Mouse (Mus musculus): ENCODE measurements around the gene Cyp2e1. TPM values are rescaled to one million over a fixed set of nuclear protein-coding genes. Genes with fewer than 3 reads are reported as not detected.

Cyp2e1 gene
- not detected in 2 replicates for polyA plus RNA-seq (2014; fragmentation: Nextera tagmentation; extraction: Ambion mirVana)

GRCm38 (mm10) chr7:140763447-140764020, at the start of gene Cyp2e1:
Gene Cyp2e1, plus strand, starts transcription at chr7:140763739.
- ATAC-seq (ENCODE audit: low FRiP score) (no peak), DNase-seq (ENCODE audit: low spot score, missing footprints) (no peak)
- 90% methylated on average over 7 of the region's 7 CpGs for WGBS
- no peaks in the 10 kb centered on the region for H3K9me3 ChIP-seq (ENCODE audit: control insufficient read depth, low read length)
- no peak within 1 kb of the TSS for H3K4me3 ChIP-seq (ENCODE audit: low read depth, low read length)
- no peaks in the 10 kb centered on the region for H3K27me3 ChIP-seq (ENCODE audit: control insufficient read depth, insufficient read depth, low read length)
- H3K36me3 ChIP-seq (ENCODE audit: control insufficient read depth, insufficient read depth, low read length) = no peaks in the 10 kb centered on the region
- H3K9ac ChIP-seq (ENCODE audit: low read length) = no peak within 1 kb of the TSS
- H3K27ac ChIP-seq (ENCODE audit: low read depth, low read length) = no peak within 1 kb of the TSS
- H3K4me2 ChIP-seq = no peak within 1 kb of the TSS
- H3K4me1 ChIP-seq (ENCODE audit: control insufficient read depth, insufficient read depth, low read length) = no peaks in the 10 kb centered on the region

- Histone ChIP-seq H3K4me3 (ENCODE audit: low read depth, low read length) (no peak overlapping the region), H3K27me3 (ENCODE audit: control insufficient read depth, insufficient read depth, low read length) (no peaks in the 10 kb centered on the region), H3K4me2 (no peak overlapping the region), H3K27ac (ENCODE audit: low read depth, low read length) (no peak overlapping the region), H3K36me3 (ENCODE audit: control insufficient read depth, insufficient read depth, low read length) (no peaks in the 10 kb centered on the region), H3K9me3 (ENCODE audit: control insufficient read depth, low read length) (no peaks in the 10 kb centered on the region), H3K9ac (ENCODE audit: low read length) (no peak overlapping the region), H3K4me1 (ENCODE audit: control insufficient read depth, insufficient read depth, low read length) (no peaks in the 10 kb centered on the region)
- no peak for ATAC-seq (ENCODE audit: low FRiP score)
- WGBS = 84% methylated on average over 7 of the region's 7 CpGs
- DNase-seq (ENCODE audit: low spot score, missing footprints) = no peak
These were observed 46.1 kb upstream of the Cyp2e1 start for GRCm38 (mm10) chr7:140717155-140718055.

GRCm38 (mm10) chr7:140721095-140721494, 42.4 kb upstream of the Cyp2e1 start:
- 85% methylated on average over 6 of the region's 6 CpGs for WGBS
- Histone ChIP-seq H3K4me3 (ENCODE audit: low read depth, low read length) (no peak overlapping the region), H3K27me3 (ENCODE audit: control insufficient read depth, insufficient read depth, low read length) (no peaks in the 10 kb centered on the region), H3K27ac (ENCODE audit: low read depth, low read length) (no peak overlapping the region), H3K36me3 (ENCODE audit: control insufficient read depth, insufficient read depth, low read length) (no peaks in the 10 kb centered on the region), H3K4me2 (no peak overlapping the region), H3K9me3 (ENCODE audit: control insufficient read depth, low read length) (no peaks in the 10 kb centered on the region), H3K9ac (ENCODE audit: low read length) (no peak overlapping the region), H3K4me1 (ENCODE audit: control insufficient read depth, insufficient read depth, low read length) (no peaks in the 10 kb centered on the region)
- DNase-seq (ENCODE audit: low spot score, missing footprints) (no peak), ATAC-seq (ENCODE audit: low FRiP score) (no peak)

GRCm38 (mm10) chr7:140725558-140725957, 38.0 kb upstream of the Cyp2e1 start:
- no peak overlapping the region for H3K4me2 ChIP-seq
- H3K4me3 ChIP-seq (ENCODE audit: low read depth, low read length) = no peak overlapping the region
- H3K27me3 ChIP-seq (ENCODE audit: control insufficient read depth, insufficient read depth, low read length) = no peaks in the 10 kb centered on the region
- H3K4me1 ChIP-seq (ENCODE audit: control insufficient read depth, insufficient read depth, low read length) = no peaks in the 10 kb centered on the region
- DNase-seq (ENCODE audit: low spot score, missing footprints) (no peak), ATAC-seq (ENCODE audit: low FRiP score) (no peak)
- H3K36me3 ChIP-seq (ENCODE audit: control insufficient read depth, insufficient read depth, low read length) = no peaks in the 10 kb centered on the region
- no peak overlapping the region for H3K27ac ChIP-seq (ENCODE audit: low read depth, low read length)
- H3K9me3 ChIP-seq (ENCODE audit: control insufficient read depth, low read length) = no peaks in the 10 kb centered on the region
- no peak overlapping the region for H3K9ac ChIP-seq (ENCODE audit: low read length)

GRCm38 (mm10) chr7:140733162-140733561, 30.4 kb upstream of the Cyp2e1 start:
- no peaks in the 10 kb centered on the region for H3K9me3 ChIP-seq (ENCODE audit: control insufficient read depth, low read length)
- H3K27ac ChIP-seq (ENCODE audit: low read depth, low read length) = no peak overlapping the region
- ATAC-seq (ENCODE audit: low FRiP score) = no peak
- H3K4me2 ChIP-seq = no peak overlapping the region
- no peaks in the 10 kb centered on the region for H3K36me3 ChIP-seq (ENCODE audit: control insufficient read depth, insufficient read depth, low read length)
- 63% methylated on average over 2 of the region's 2 CpGs for WGBS
- no peaks in the 10 kb centered on the region for H3K27me3 ChIP-seq (ENCODE audit: control insufficient read depth, insufficient read depth, low read length)
- no peak for DNase-seq (ENCODE audit: low spot score, missing footprints)
- no peak overlapping the region for H3K9ac ChIP-seq (ENCODE audit: low read length)
- H3K4me3 ChIP-seq (ENCODE audit: low read depth, low read length) = no peak overlapping the region
- no peaks in the 10 kb centered on the region for H3K4me1 ChIP-seq (ENCODE audit: control insufficient read depth, insufficient read depth, low read length)

- ATAC-seq (ENCODE audit: low FRiP score) (no peak), DNase-seq (ENCODE audit: low spot score, missing footprints) (no peak)
- 83% methylated on average over 3 of the region's 3 CpGs for WGBS
- H3K9ac ChIP-seq (ENCODE audit: low read length) = no peak overlapping the region
- H3K4me1 ChIP-seq (ENCODE audit: control insufficient read depth, insufficient read depth, low read length) = no peaks in the 10 kb centered on the region
- no peaks in the 10 kb centered on the region for H3K9me3 ChIP-seq (ENCODE audit: control insufficient read depth, low read length)
- H3K27me3 ChIP-seq (ENCODE audit: control insufficient read depth, insufficient read depth, low read length) = no peaks in the 10 kb centered on the region
- no peaks in the 10 kb centered on the region for H3K36me3 ChIP-seq (ENCODE audit: control insufficient read depth, insufficient read depth, low read length)
- H3K27ac ChIP-seq (ENCODE audit: low read depth, low read length) = no peak overlapping the region
- no peak overlapping the region for H3K4me2 ChIP-seq
- H3K4me3 ChIP-seq (ENCODE audit: low read depth, low read length) = no peak overlapping the region
These were observed 16.1 kb upstream of the Cyp2e1 start for GRCm38 (mm10) chr7:140747402-140747801.

GRCm38 (mm10) chr7:140748116-140748826, 15.3 kb upstream of the Cyp2e1 start:
- H3K27ac ChIP-seq (ENCODE audit: low read depth, low read length) = no peak overlapping the region
- DNase-seq (ENCODE audit: low spot score, missing footprints) (no peak), ATAC-seq (ENCODE audit: low FRiP score) (no peak)
- no peak overlapping the region for H3K4me2 ChIP-seq
- H3K36me3 ChIP-seq (ENCODE audit: control insufficient read depth, insufficient read depth, low read length) = no peaks in the 10 kb centered on the region
- H3K4me1 ChIP-seq (ENCODE audit: control insufficient read depth, insufficient read depth, low read length) = no peaks in the 10 kb centered on the region
- no peaks in the 10 kb centered on the region for H3K27me3 ChIP-seq (ENCODE audit: control insufficient read depth, insufficient read depth, low read length)
- H3K9ac ChIP-seq (ENCODE audit: low read length) = no peak overlapping the region
- no peak overlapping the region for H3K4me3 ChIP-seq (ENCODE audit: low read depth, low read length)
- no peaks in the 10 kb centered on the region for H3K9me3 ChIP-seq (ENCODE audit: control insufficient read depth, low read length)
- 88% methylated on average over 6 of the region's 6 CpGs for WGBS

GRCm38 (mm10) chr7:140748827-140749160, 14.7 kb upstream of the Cyp2e1 start:
- WGBS = 82% methylated on average over 3 of the region's 3 CpGs
- ATAC-seq (ENCODE audit: low FRiP score) = no peak

GRCm38 (mm10) chr7:140754556-140754955, 9.0 kb upstream of the Cyp2e1 start:
- Histone ChIP-seq H3K36me3 (ENCODE audit: control insufficient read depth, insufficient read depth, low read length) (no peaks in the 10 kb centered on the region), H3K4me2 (no peak overlapping the region), H3K4me1 (ENCODE audit: control insufficient read depth, insufficient read depth, low read length) (no peaks in the 10 kb centered on the region), H3K4me3 (ENCODE audit: low read depth, low read length) (no peak overlapping the region), H3K9me3 (ENCODE audit: control insufficient read depth, low read length) (peaks cover 2% of the 10 kb centered on the region; the same call in 1 of the 2 replicates), H3K27me3 (ENCODE audit: control insufficient read depth, insufficient read depth, low read length) (no peaks in the 10 kb centered on the region), H3K9ac (ENCODE audit: low read length) (no peak overlapping the region), H3K27ac (ENCODE audit: low read depth, low read length) (no peak overlapping the region)
- DNase-seq (ENCODE audit: low spot score, missing footprints) (no peak), ATAC-seq (ENCODE audit: low FRiP score) (no peak)

More at GRCm38 (mm10) chr7:140748827-140749160, 14.7 kb upstream of the Cyp2e1 start:
- H3K36me3 ChIP-seq (ENCODE audit: control insufficient read depth, insufficient read depth, low read length) = no peaks in the 10 kb centered on the region
- no peak overlapping the region for H3K9ac ChIP-seq (ENCODE audit: low read length)
- H3K9me3 ChIP-seq (ENCODE audit: control insufficient read depth, low read length) = no peaks in the 10 kb centered on the region
- DNase-seq (ENCODE audit: low spot score, missing footprints) = no peak
- no peaks in the 10 kb centered on the region for H3K4me1 ChIP-seq (ENCODE audit: control insufficient read depth, insufficient read depth, low read length)
- H3K4me3 ChIP-seq (ENCODE audit: low read depth, low read length) = no peak overlapping the region
- H3K27ac ChIP-seq (ENCODE audit: low read depth, low read length) = no peak overlapping the region
- no peaks in the 10 kb centered on the region for H3K27me3 ChIP-seq (ENCODE audit: control insufficient read depth, insufficient read depth, low read length)
- no peak overlapping the region for H3K4me2 ChIP-seq
